ENCODE assay signal across 25 mouse cellular contexts in the genomic region with DNA sequence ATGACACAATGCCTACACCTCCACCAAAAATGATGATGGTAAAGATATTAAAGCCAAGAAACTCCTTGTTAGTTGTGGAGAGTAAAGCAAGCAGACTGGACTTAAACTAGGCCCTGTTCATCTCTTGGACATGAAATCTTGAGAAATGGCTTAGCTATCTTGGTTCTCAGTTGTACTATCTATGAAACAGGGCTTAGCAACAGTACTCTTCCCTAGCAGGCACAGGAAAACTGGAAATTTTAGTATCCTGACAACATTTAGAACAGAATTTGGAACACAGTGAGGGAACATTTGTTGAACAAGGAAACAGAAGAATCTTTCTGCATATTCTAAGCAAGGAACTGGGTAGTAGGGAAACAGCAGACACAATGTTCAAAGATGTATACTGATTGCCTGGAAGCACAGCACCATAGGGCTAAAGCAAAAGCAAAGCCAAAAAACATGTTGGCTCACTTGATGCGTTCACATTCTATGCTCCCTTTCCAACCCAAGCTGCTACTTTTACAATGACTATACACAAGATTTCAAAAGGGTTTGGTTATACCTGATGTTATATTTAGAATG.
A peak's percentile ranks its signal among the peaks of the same experiment; 100 is the strongest.
DNase-seq lines count a peak whose midpoint lies in the region; ATAC-seq and TF ChIP-seq lines count a peak whose summit lies in the region.
"Had no signal": no experiment of that assay in that cellular context is flagged by ENCODE, and none has a peak within 500 bp of the region (broad histone marks: within the 10 kb centered on the region; RNA-seq: fewer than 3 reads in every experiment).

No protein-coding gene starts in this region.

- H3K27ac ChIP-seq in forebrain, postnatal 0 days (ENCODE audit: low read depth, low read length): peak overlapping the region; percentile 9; the same call in 1 of the 2 replicates
- H3K27ac ChIP-seq in forebrain, embryonic 15.5 days (replicated peaks): no peak overlapping the region
- H3K27ac ChIP-seq in layer of hippocampus, adult 2 months: peak overlapping the region; percentile 70
- peak overlapping the region; percentile 28; the same call in 1 of the 2 replicates for H3K27ac ChIP-seq in left cerebral cortex, adult 2 months
- no peak overlapping the region for H3K27ac ChIP-seq in midbrain, embryonic 13.5 days
- H3K27ac ChIP-seq: embryonic facial prominence, embryonic 12.5 days; embryonic facial prominence, embryonic 15.5 days; heart, adult 2 months; heart, embryonic 10.5 days; heart, embryonic 13.5 days; hindbrain, embryonic 14.5 days; hindbrain, postnatal 0 days had no signal

- intact Hi-C loops in left cerebral cortex, adult 2 months (cut with DNase I): no loop called here

- 53% methylated on average over 1 of the region's 1 CpGs for WGBS in forebrain, postnatal 0 days
- 89% methylated on average over 1 of the region's 1 CpGs for WGBS in forebrain, embryonic 15.5 days
- 92% methylated on average over 1 of the region's 1 CpGs for WGBS in midbrain, embryonic 13.5 days

- no peaks in the 10 kb centered on the region for H3K27me3 ChIP-seq in forebrain, postnatal 0 days (ENCODE audit: insufficient read depth, low read length)
- H3K27me3 ChIP-seq in forebrain, embryonic 15.5 days: no peaks in the 10 kb centered on the region
- H3K27me3 ChIP-seq in midbrain, embryonic 13.5 days: no peaks in the 10 kb centered on the region
- H3K27me3 ChIP-seq: embryonic facial prominence, embryonic 12.5 days; embryonic facial prominence, embryonic 15.5 days; heart, embryonic 13.5 days had no signal

- H3K4me1 ChIP-seq in forebrain, postnatal 0 days (ENCODE audit: insufficient read depth): no peaks in the 10 kb centered on the region
- H3K4me1 ChIP-seq in forebrain, embryonic 15.5 days: no peaks in the 10 kb centered on the region
- no peaks in the 10 kb centered on the region for H3K4me1 ChIP-seq in midbrain, embryonic 13.5 days (replicated peaks)
- H3K4me1 ChIP-seq: embryonic facial prominence, embryonic 12.5 days; embryonic facial prominence, embryonic 15.5 days; heart, embryonic 10.5 days had no signal

- H3K9me3 ChIP-seq in forebrain, postnatal 0 days (ENCODE audit: low read length): no peaks in the 10 kb centered on the region
- no peaks in the 10 kb centered on the region; the same call in 1 of the 2 replicates for H3K9me3 ChIP-seq in forebrain, embryonic 15.5 days
- no peaks in the 10 kb centered on the region; the same call in 1 of the 2 replicates for H3K9me3 ChIP-seq in midbrain, embryonic 13.5 days
- H3K9me3 ChIP-seq: embryonic facial prominence, embryonic 12.5 days; embryonic facial prominence, embryonic 15.5 days; heart, embryonic 10.5 days; heart, embryonic 13.5 days had no signal

- no peak for TF ChIP-seq CTCF in forebrain, postnatal 0 days (IDR thresholded peaks at IDR 0.05; ENCODE audit: low read depth)
- no peak for TF ChIP-seq CTCF in layer of hippocampus, adult 2 months (conservative IDR thresholded peaks at IDR 0.05)
- no peak for TF ChIP-seq CTCF in left cerebral cortex, adult 2 months (IDR thresholded peaks at IDR 0.05)

- DNase-seq in forebrain, postnatal 0 days: peak; percentile 66
- DNase-seq in layer of hippocampus, adult 2 months (ENCODE audit: low spot score in 2 of 2): peak in 1 of 2 experiments; percentile 34
- DNase-seq in layer of hippocampus, postnatal 36 days: no peak
- no peak for DNase-seq in left cerebral cortex, adult 2 months (ENCODE audit: extremely low spot score in 1 of 2, low spot score in 2 of 2)
- DNase-seq in left cerebral cortex, adult 11 months (ENCODE audit: low spot score): no peak
- DNase-seq: adrenal gland, adult 8-10 months; adrenal gland, postnatal 25 days; cerebellum, adult 11 months; cerebellum, adult 2 months; cerebellum, adult 9-11 months; cerebellum, postnatal 25 days; gastrocnemius, postnatal 36 days; heart, adult 2 months; heart, postnatal 14 days; heart, postnatal 4 days had no signal

- peak; percentile 94 for ATAC-seq in forebrain, postnatal 0 days
- ATAC-seq in forebrain, embryonic 15.5 days (replicated peaks): no peak
- ATAC-seq in midbrain, embryonic 13.5 days: no peak
- ATAC-seq: activated CD4-positive, CD25-positive, alpha-beta regulatory T cell, adult 4 months; forebrain, embryonic 14.5 days; hindbrain, postnatal 0 days had no signal

- H3K36me3 ChIP-seq in forebrain, postnatal 0 days (ENCODE audit: insufficient read depth): no peaks in the 10 kb centered on the region; the same call in 1 of the 2 replicates
- H3K36me3 ChIP-seq in forebrain, embryonic 15.5 days: no peaks in the 10 kb centered on the region
- H3K36me3 ChIP-seq in midbrain, embryonic 13.5 days: no peaks in the 10 kb centered on the region
- H3K36me3 ChIP-seq: embryonic facial prominence, embryonic 12.5 days; embryonic facial prominence, embryonic 15.5 days; heart, embryonic 10.5 days had no signal

- no peak overlapping the region for H3K9ac ChIP-seq in forebrain, postnatal 0 days
- no peak overlapping the region for H3K9ac ChIP-seq in forebrain, embryonic 15.5 days (replicated peaks)
- H3K9ac ChIP-seq in midbrain, embryonic 13.5 days (replicated peaks): no peak overlapping the region
- H3K9ac ChIP-seq: embryonic facial prominence, embryonic 12.5 days; embryonic facial prominence, embryonic 15.5 days; heart, embryonic 13.5 days; hindbrain, embryonic 14.5 days had no signal

- H3K4me2 ChIP-seq in forebrain, postnatal 0 days (ENCODE audit: low read depth): no peak overlapping the region
- H3K4me2 ChIP-seq in forebrain, embryonic 15.5 days (replicated peaks): no peak overlapping the region
- H3K4me2 ChIP-seq in midbrain, embryonic 13.5 days (replicated peaks): no peak overlapping the region
- H3K4me2 ChIP-seq: embryonic facial prominence, embryonic 12.5 days; embryonic facial prominence, embryonic 15.5 days; heart, embryonic 13.5 days; hindbrain, embryonic 14.5 days had no signal

- no peak overlapping the region for H3K4me3 ChIP-seq in forebrain, postnatal 0 days (ENCODE audit: low read depth, low read length)
- H3K4me3 ChIP-seq in forebrain, embryonic 15.5 days: no peak overlapping the region
- H3K4me3 ChIP-seq in layer of hippocampus, adult 2 months: no peak overlapping the region
- H3K4me3 ChIP-seq in left cerebral cortex, adult 2 months: no peak overlapping the region
- no peak overlapping the region for H3K4me3 ChIP-seq in midbrain, embryonic 13.5 days (replicated peaks)
- H3K4me3 ChIP-seq: embryonic facial prominence, embryonic 12.5 days; embryonic facial prominence, embryonic 15.5 days; heart, adult 2 months; heart, embryonic 10.5 days; heart, embryonic 13.5 days had no signal

Comparison
In these comparisons a context has a peak if more than half of its experiments do, and no peak if none do; other contexts are left out.
1. H3K27ac ChIP-seq: peak in forebrain, postnatal 0 days (single experiment), layer of hippocampus, adult 2 months (single experiment) and left cerebral cortex, adult 2 months (single experiment); none in forebrain, embryonic 15.5 days (single experiment) and midbrain, embryonic 13.5 days (single experiment).